Mouse (Mus musculus) heart, postnatal 0 days (tissue): ENCODE measurements around the gene Rassf8. TPM values are rescaled to one million over a fixed set of nuclear protein-coding genes. Genes with fewer than 3 reads are reported as not detected.

ENCODE experiments used
- ATAC-seq: fragments of 200-750 bp; cut with Nextera tagmentation; 2 replicates; pipeline ENCODE4 v1.8.0; 2017; ENCODE audit warnings: low read depth, moderate number of reproducible peaks, moderate library complexity; ENCODE audit not compliant: insufficient read depth
- DNase-seq: peaks from one replicate; pipeline ENCODE4 v3.0.0-alpha.2; 2016; ENCODE audit warnings: low spot score
- H3K27ac ChIP-seq: fragments of 300-500 bp; sonication (generic); 2 replicates; pipeline ENCODE4 v1.5.1; 2014; ENCODE audit warnings: low read depth, mild to moderate bottlenecking
- H3K27me3 ChIP-seq: fragments of 300-500 bp; sonication (generic); 2 replicates; pipeline ENCODE4 v1.6.1; 2014; ENCODE audit warnings: low read length, mixed read lengths; ENCODE audit not compliant: control insufficient read depth, insufficient read depth
- H3K36me3 ChIP-seq: fragments of 300-500 bp; sonication (generic); replicated peaks from 2 replicates; pipeline ENCODE4 v1.6.1; 2014; ENCODE audit warnings: low read length, mixed read lengths; ENCODE audit not compliant: control insufficient read depth, insufficient read depth
- H3K4me1 ChIP-seq: fragments of 300-500 bp; sonication (generic); 2 replicates; pipeline ENCODE4 v1.6.1; 2014; ENCODE audit warnings: antibody characterized with exemption; ENCODE audit not compliant: control insufficient read depth, insufficient read depth
- H3K4me2 ChIP-seq: fragments of 300-500 bp; sonication (generic); 2 replicates; pipeline ENCODE4 v1.6.1; 2014; ENCODE audit warnings: low read depth, mild to moderate bottlenecking, low read length, moderate library complexity
- H3K4me3 ChIP-seq: fragments of 300-500 bp; sonication (generic); 2 replicates; pipeline ENCODE4 v1.5.1; 2014; ENCODE audit warnings: low read depth, low read length
- H3K9ac ChIP-seq: fragments of 300-500 bp; sonication (generic); replicated peaks from 2 replicates; pipeline ENCODE4 v1.6.1; 2014; ENCODE audit warnings: low read depth, low read length, mixed read lengths
- H3K9me3 ChIP-seq: fragments of 300-500 bp; sonication (generic); replicated peaks from 2 replicates; pipeline ENCODE4 v1.6.1; 2016; ENCODE audit warnings: low read length; ENCODE audit not compliant: control insufficient read depth
- CTCF ChIP-seq: IDR thresholded peaks from 2 replicates; pipeline ENCODE4 v1.5.1; 2016; ENCODE audit warnings: antibody characterized with exemption, control low read depth, low read depth
- EP300 ChIP-seq: IDR thresholded peaks from 2 replicates; pipeline ENCODE4 v1.6.1; 2016; ENCODE audit warnings: antibody characterized with exemption, low read depth
- whole genome bisulfite sequencing: fragments of 180-500 bp; shearing (Covaris S2); extraction: QIAGEN DNeasy Blood & Tissue Kit; methylation state at CpG from one replicate; pipeline ENCODE4 v1.1.7; 2014; 5-methylcytosine and 5-hydroxymethylcytosine counted together
- polyA plus RNA-seq: library from polyadenylated mRNA; unstranded; fragments of >200 nt; fragmentation: Nextera tagmentation; extraction: Ambion mirVana; gene quantifications from 2 replicates; pipeline ENCODE4 v1.2.1, GENCODE M21; 2015
- total RNA-seq: library from RNA; depleted of rRNA; stranded (reverse); fragments of >200 nt; gene quantifications from 2 replicates; pipeline ENCODE4 v1.2.3, GENCODE M21; 2014; ENCODE audit warnings: low replicate concordance

Rassf8 gene
- total and polyA plus RNA-seq, 2 experiments from 2014 or later, result 11.1 to 72.6 TPM

GRCm38 (mm10) chr6:145758685-145759084 lies 12.1 kb downstream of the Rassf8 start:
- peak; percentile 58 for ATAC-seq
- 24% methylated on average over 10 of the region's 10 CpGs for WGBS
- Histone ChIP-seq H3K9me3 (no peaks in the 10 kb centered on the region), H3K4me1 (peaks cover 78% of the 10 kb centered on the region), H3K4me2 (no peak overlapping the region), H3K9ac (no peak overlapping the region), H3K4me3 (no peak overlapping the region), H3K27ac (peak overlapping the region; percentile 87), H3K36me3 (peaks cover 6% of the 10 kb centered on the region; the same call in 1 of the 2 replicates), H3K27me3 (no peaks in the 10 kb centered on the region)
- TF ChIP-seq EP300, result no peak
- no peak for TF ChIP-seq CTCF
- no peak for DNase-seq

GRCm38 (mm10) chr6:145759432-145759831 lies 12.9 kb downstream of the Rassf8 start:
- Histone ChIP-seq H3K27ac (peak overlapping the region; percentile 87), H3K27me3 (no peaks in the 10 kb centered on the region), H3K36me3 (peaks cover 6% of the 10 kb centered on the region; the same call in 1 of the 2 replicates), H3K9me3 (no peaks in the 10 kb centered on the region), H3K9ac (no peak overlapping the region), H3K4me1 (peaks cover 79% of the 10 kb centered on the region), H3K4me2 (no peak overlapping the region), H3K4me3 (no peak overlapping the region)
- no peak for DNase-seq
- no peak for ATAC-seq
- WGBS, result 62% methylated on average over 2 of the region's 2 CpGs
- TF ChIP-seq EP300, result no peak
- no peak for TF ChIP-seq CTCF

GRCm38 (mm10) chr6:145760246-145761016 lies 13.9 kb downstream of the Rassf8 start:
- H3K9ac ChIP-seq, result no peak overlapping the region; the same call in 1 of the 2 replicates
- 23% methylated on average over 4 of the region's 4 CpGs for WGBS
- peaks cover 73% of the 10 kb centered on the region for H3K4me1 ChIP-seq
- H3K27ac ChIP-seq, result peak overlapping the region; percentile 87
- no peaks in the 10 kb centered on the region for H3K9me3 ChIP-seq
- no peak overlapping the region for H3K4me2 ChIP-seq
- ATAC-seq (peak; percentile 45; the same call in 1 of the 2 replicates), DNase-seq (peak; percentile 69)
- TF ChIP-seq EP300, result no peak
- no peak for TF ChIP-seq CTCF
- no peaks in the 10 kb centered on the region for H3K36me3 ChIP-seq
- no peaks in the 10 kb centered on the region for H3K27me3 ChIP-seq
- no peak overlapping the region for H3K4me3 ChIP-seq

- no peaks in the 10 kb centered on the region for H3K27me3 ChIP-seq
- DNase-seq (no peak), ATAC-seq (no peak)
- no peak overlapping the region for H3K4me2 ChIP-seq
- H3K27ac ChIP-seq, result peak overlapping the region; percentile 87
- H3K4me3 ChIP-seq, result no peak overlapping the region
- H3K9ac ChIP-seq, result no peak overlapping the region
- WGBS, result 56% methylated on average over 3 of the region's 3 CpGs
- no peaks in the 10 kb centered on the region for H3K36me3 ChIP-seq
- no peak for TF ChIP-seq CTCF
- H3K4me1 ChIP-seq, result peaks cover 64% of the 10 kb centered on the region
- no peaks in the 10 kb centered on the region for H3K9me3 ChIP-seq
Observed at GRCm38 (mm10) chr6:145761151-145761935, 14.8 kb downstream of the Rassf8 start.

GRCm38 (mm10) chr6:145762016-145762415 lies 15.5 kb downstream of the Rassf8 start:
- peaks cover 67% of the 10 kb centered on the region for H3K4me1 ChIP-seq
- H3K27ac ChIP-seq, result no peak overlapping the region
- no peaks in the 10 kb centered on the region for H3K36me3 ChIP-seq
- no peak for DNase-seq
- 85% methylated on average over 3 of the region's 3 CpGs for WGBS
- no peak overlapping the region for H3K4me3 ChIP-seq
- H3K4me2 ChIP-seq, result no peak overlapping the region
- TF ChIP-seq CTCF, result no peak
- no peak overlapping the region for H3K9ac ChIP-seq
- no peaks in the 10 kb centered on the region for H3K27me3 ChIP-seq
- H3K9me3 ChIP-seq, result no peaks in the 10 kb centered on the region
- ATAC-seq, result no peak
